Comparison of ENCODE assay signal across 10 mouse cellular contexts in genomic region chr15:31563577-31564546, GRCm38 (mm10). TPM values are rescaled to one million over a fixed set of nuclear protein-coding genes. Genes with fewer than 3 reads are reported as not detected.
DNase-seq lines count a peak whose midpoint lies in the region; ATAC-seq and TF ChIP-seq lines count a peak whose summit lies in the region.
"Had no signal": no experiment of that assay in that cellular context is flagged by ENCODE, and none has a peak within 500 bp of the region (broad histone marks: within the 10 kb centered on the region; RNA-seq: fewer than 3 reads in every experiment).

No protein-coding gene starts in this region.

- intact Hi-C loops in left cerebral cortex, postnatal 14 days (cut with DNase I) = no loop called here

- peak; percentile 20 for DNase-seq in heart, postnatal 0 days (ENCODE audit: low spot score)
- no peak for DNase-seq in heart, postnatal 4 days
- no peak for DNase-seq in left cerebral cortex, postnatal 14 days (ENCODE audit: low spot score in 2 of 2)
- no peak for DNase-seq in cerebellum, adult 11 months
- DNase-seq: thymus, postnatal 4 days had no signal

- no peak for TF ChIP-seq CTCF in heart, postnatal 0 days (IDR thresholded peaks at IDR 0.05; ENCODE audit: low read depth)
- no peak for TF ChIP-seq CTCF in bone marrow, adult 2 months (IDR thresholded peaks at IDR 0.05; ENCODE audit: control insufficient read depth, insufficient read depth, low read length)

- H3K9ac ChIP-seq in heart, postnatal 0 days (replicated peaks; ENCODE audit: low read depth, low read length) = no peak overlapping the region
- H3K9ac ChIP-seq in kidney, embryonic 15.5 days = no peak overlapping the region
- H3K9ac ChIP-seq in forebrain, embryonic 12.5 days = no peak overlapping the region

- H3K27ac ChIP-seq in heart, postnatal 0 days (ENCODE audit: low read depth) = no peak overlapping the region
- 0 out of 2 replicates have a peak overlapping the region, but pooled peaks have one; percentile 10 for H3K27ac ChIP-seq in bone marrow, adult 2 months (ENCODE audit: control insufficient read depth, insufficient read depth, low read depth, low read length, poor library complexity)
- H3K27ac ChIP-seq in kidney, embryonic 15.5 days = peak overlapping the region; percentile 78
- H3K27ac ChIP-seq in forebrain, embryonic 12.5 days = no peak overlapping the region
- H3K27ac ChIP-seq: midbrain, embryonic 10.5 days had no signal

- WGBS in heart, postnatal 0 days = 43% methylated on average over 19 of the region's 19 CpGs
- WGBS in bone marrow, adult 2 months = 46% methylated on average over 19 of the region's 19 CpGs
- 41% methylated on average over 19 of the region's 19 CpGs for WGBS in kidney, embryonic 15.5 days
- WGBS in forebrain, embryonic 12.5 days = 70% methylated on average over 19 of the region's 19 CpGs

- H3K9me3 ChIP-seq in heart, postnatal 0 days (replicated peaks; ENCODE audit: control insufficient read depth, low read length) = no peaks in the 10 kb centered on the region
- H3K9me3 ChIP-seq in kidney, embryonic 15.5 days (replicated peaks) = 0 out of 2 replicates have a peak, but pooled peaks cover 3% of the 10 kb centered on the region
- no peaks in the 10 kb centered on the region for H3K9me3 ChIP-seq in forebrain, embryonic 12.5 days

- no peaks in the 10 kb centered on the region for H3K36me3 ChIP-seq in heart, postnatal 0 days (replicated peaks; ENCODE audit: control insufficient read depth, insufficient read depth, low read length)
- H3K36me3 ChIP-seq in kidney, embryonic 15.5 days = no peaks in the 10 kb centered on the region
- no peaks in the 10 kb centered on the region for H3K36me3 ChIP-seq in forebrain, embryonic 12.5 days (replicated peaks)
- H3K36me3 ChIP-seq: midbrain, embryonic 10.5 days had no signal

- peak overlapping the region; percentile 31 for H3K4me2 ChIP-seq in heart, postnatal 0 days (ENCODE audit: low read depth, low read length)
- peak overlapping the region; percentile 42 for H3K4me2 ChIP-seq in kidney, embryonic 15.5 days
- no peak overlapping the region for H3K4me2 ChIP-seq in forebrain, embryonic 12.5 days

- no peak for TF ChIP-seq EP300 in heart, postnatal 0 days (IDR thresholded peaks at IDR 0.05; ENCODE audit: low read depth)

- H3K4me1 ChIP-seq in heart, postnatal 0 days (ENCODE audit: control insufficient read depth, insufficient read depth) = peaks cover 12% of the 10 kb centered on the region; the same call in 1 of the 2 replicates
- no peaks in the 10 kb centered on the region; the same call in 1 of the 2 replicates for H3K4me1 ChIP-seq in bone marrow, adult 2 months (ENCODE audit: control insufficient read depth, insufficient read depth, low read length)
- H3K4me1 ChIP-seq in kidney, embryonic 15.5 days = peaks cover 22% of the 10 kb centered on the region
- H3K4me1 ChIP-seq in forebrain, embryonic 12.5 days = 0 out of 2 replicates have a peak, but pooled peaks cover 4% of the 10 kb centered on the region

- no peaks in the 10 kb centered on the region for H3K27me3 ChIP-seq in heart, postnatal 0 days (ENCODE audit: control insufficient read depth, insufficient read depth, low read length)
- no peaks in the 10 kb centered on the region for H3K27me3 ChIP-seq in kidney, embryonic 15.5 days
- H3K27me3 ChIP-seq in forebrain, embryonic 12.5 days = no peaks in the 10 kb centered on the region

- no peak overlapping the region for H3K4me3 ChIP-seq in heart, postnatal 0 days (ENCODE audit: low read depth, low read length)
- no peak overlapping the region for H3K4me3 ChIP-seq in bone marrow, adult 2 months (replicated peaks; ENCODE audit: control insufficient read depth, low read depth, low read length)
- no peak overlapping the region for H3K4me3 ChIP-seq in kidney, embryonic 15.5 days (replicated peaks)
- H3K4me3 ChIP-seq in forebrain, embryonic 12.5 days (replicated peaks) = no peak overlapping the region
- H3K4me3 ChIP-seq: midbrain, embryonic 10.5 days had no signal

- no peak for ATAC-seq in heart, postnatal 0 days (ENCODE audit: insufficient read depth, low read depth)
- ATAC-seq in kidney, embryonic 15.5 days (replicated peaks; ENCODE audit: low FRiP score) = no peak
- peak; percentile 32 for ATAC-seq in megakaryocyte progenitor cell, adult 5-6 weeks (replicated peaks; ENCODE audit: poor library complexity)
- no peak for ATAC-seq in forebrain, embryonic 12.5 days (ENCODE audit: low FRiP score)

- no peak; the same call in 1 of the 2 replicates for TF ChIP-seq POLR2A in bone marrow, adult 2 months (IDR thresholded peaks at IDR 0.05; ENCODE audit: borderline replicate concordance, control insufficient read depth, low read depth, low read length)

RNA-seq across cellular contexts. Expression of gene Cmbl, which starts 1.3 kb away (rescaled TPM):
- 20.8 and 41.0 TPM in 2 replicates for total RNA-seq in heart, postnatal 0 days (2014; rRNA removed; ENCODE audit: low replicate concordance)
- 22.1 and 22.8 TPM in 2 replicates for polyA plus RNA-seq in heart, postnatal 0 days (2015; fragmentation: Nextera tagmentation; extraction: Ambion mirVana)
- total RNA-seq in heart, postnatal 4 days (2021) = 10 to 100 TPM; 13.9 to 14.6 TPM
- polyA plus RNA-seq in bone marrow, adult 2 months (2011; ENCODE audit: insufficient read depth, insufficient read length, low replicate concordance, missing spikeins) = 10.0 and 10.2 TPM in 2 replicates
- polyA plus RNA-seq in kidney, embryonic 15.5 days (2015; fragmentation: Nextera tagmentation; extraction: Ambion mirVana) = 13.6 and 14.6 TPM in 2 replicates
- total RNA-seq in megakaryocyte progenitor cell, adult 5-6 weeks (2015) = not detected in 2 replicates
- total RNA-seq in megakaryocyte progenitor cell, adult 5-6 weeks (2017) = not detected in 2 replicates
- 10 to 100 TPM; 14.2 to 16.2 TPM for total RNA-seq in left cerebral cortex, postnatal 14 days (2021)
- polyA plus RNA-seq in forebrain, embryonic 12.5 days (2016; fragmentation: Nextera tagmentation; extraction: Ambion mirVana) = 1.5 and 2.1 TPM in 2 replicates

RNA-seq across cellular contexts. Expression of gene March6, which starts 33.0 kb away (rescaled TPM):
- 64.2 and 69.1 TPM in 2 replicates for total RNA-seq in heart, postnatal 0 days (2014; rRNA removed; ENCODE audit: low replicate concordance)
- polyA plus RNA-seq in heart, postnatal 0 days (2015; fragmentation: Nextera tagmentation; extraction: Ambion mirVana) = 23.2 and 26.8 TPM in 2 replicates
- 10 to 100 TPM; 92.5 to 97.5 TPM for total RNA-seq in heart, postnatal 4 days (2021)
- 14.9 and 20.9 TPM in 2 replicates for polyA plus RNA-seq in bone marrow, adult 2 months (2011; ENCODE audit: insufficient read depth, insufficient read length, low replicate concordance, missing spikeins)
- polyA plus RNA-seq in kidney, embryonic 15.5 days (2015; fragmentation: Nextera tagmentation; extraction: Ambion mirVana) = 31.5 and 32.6 TPM in 2 replicates
- 39.3 and 42.5 TPM in 2 replicates for total RNA-seq in megakaryocyte progenitor cell, adult 5-6 weeks (2015)
- 28.8 and 38.8 TPM in 2 replicates for total RNA-seq in megakaryocyte progenitor cell, adult 5-6 weeks (2017)
- 100 to 1,000 TPM; 222 to 225 TPM for total RNA-seq in left cerebral cortex, postnatal 14 days (2021)
- 79.0 and 84.5 TPM in 2 replicates for polyA plus RNA-seq in forebrain, embryonic 12.5 days (2016; fragmentation: Nextera tagmentation; extraction: Ambion mirVana)

RNA-seq across cellular contexts. Expression of gene Cct5, which starts 37.7 kb away (rescaled TPM):
- 209 and 215 TPM in 2 replicates for total RNA-seq in heart, postnatal 0 days (2014; rRNA removed; ENCODE audit: low replicate concordance)
- 239 and 243 TPM in 2 replicates for polyA plus RNA-seq in heart, postnatal 0 days (2015; fragmentation: Nextera tagmentation; extraction: Ambion mirVana)
- total RNA-seq in heart, postnatal 4 days (2021) = 100 to 1,000 TPM; 211 to 213 TPM
- polyA plus RNA-seq in bone marrow, adult 2 months (2011; ENCODE audit: insufficient read depth, insufficient read length, low replicate concordance, missing spikeins) = 104 and 152 TPM in 2 replicates
- polyA plus RNA-seq in kidney, embryonic 15.5 days (2015; fragmentation: Nextera tagmentation; extraction: Ambion mirVana) = 560 and 580 TPM in 2 replicates
- total RNA-seq in megakaryocyte progenitor cell, adult 5-6 weeks (2015) = 536 and 576 TPM in 2 replicates
- total RNA-seq in megakaryocyte progenitor cell, adult 5-6 weeks (2017) = 522 and 555 TPM in 2 replicates
- 100 to 1,000 TPM; 185 to 191 TPM for total RNA-seq in left cerebral cortex, postnatal 14 days (2021)
- polyA plus RNA-seq in forebrain, embryonic 12.5 days (2016; fragmentation: Nextera tagmentation; extraction: Ambion mirVana) = 617 and 631 TPM in 2 replicates

RNA-seq across cellular contexts. Expression of gene Fam173b, which starts 37.8 kb away (rescaled TPM):
- total RNA-seq in heart, postnatal 0 days (2014; rRNA removed; ENCODE audit: low replicate concordance) = 9.7 and 15.1 TPM in 2 replicates
- polyA plus RNA-seq in heart, postnatal 0 days (2015; fragmentation: Nextera tagmentation; extraction: Ambion mirVana) = 13.4 and 15.3 TPM in 2 replicates
- total RNA-seq in heart, postnatal 4 days (2021) = 10 to 100 TPM; 17.1 to 18.6 TPM
- 15.2 and 17.7 TPM in 2 replicates for polyA plus RNA-seq in bone marrow, adult 2 months (2011; ENCODE audit: insufficient read depth, insufficient read length, low replicate concordance, missing spikeins)
- 13.4 and 13.9 TPM in 2 replicates for polyA plus RNA-seq in kidney, embryonic 15.5 days (2015; fragmentation: Nextera tagmentation; extraction: Ambion mirVana)
- total RNA-seq in megakaryocyte progenitor cell, adult 5-6 weeks (2015) = 8.4 and 10.7 TPM in 2 replicates
- total RNA-seq in megakaryocyte progenitor cell, adult 5-6 weeks (2017) = 7.7 and 11.7 TPM in 2 replicates
- total RNA-seq in left cerebral cortex, postnatal 14 days (2021) = 10 to 100 TPM; 10.1 to 11.6 TPM
- polyA plus RNA-seq in forebrain, embryonic 12.5 days (2016; fragmentation: Nextera tagmentation; extraction: Ambion mirVana) = 12.5 and 13.2 TPM in 2 replicates

Comparison
In these comparisons a context has a peak if more than half of its experiments do, and no peak if none do; other contexts are left out.
1. H3K27ac ChIP-seq: peak in bone marrow, adult 2 months (single experiment) and kidney, embryonic 15.5 days (single experiment); none in heart, postnatal 0 days (single experiment) and forebrain, embryonic 12.5 days (single experiment).
2. RNA of gene Cmbl, which starts 1.3 kb away (total RNA-seq): 20.8 to 41.0 TPM in heart, postnatal 0 days, 14.2 to 16.2 TPM in left cerebral cortex, postnatal 14 days and 13.9 to 14.6 TPM in heart, postnatal 4 days; not detected in megakaryocyte progenitor cell, adult 5-6 weeks; every median in the first group is over 10 times any median in the second.